Mouse (Mus musculus) v-Abl transformed pro-B cells (cell line): ENCODE results near the gene Gm10912.
"Not testable (repeated sequence)": the region's sequence is repeated elsewhere in the genome, so short reads cannot be mapped to it uniquely, and the experiment has no call there.

Source experiments
- in situ Hi-C, 2 experiments: fragments of 400-800 bp; cut with MboI; formaldehyde crosslinking; loops; one replicate each; pipeline ENCODE4 v1.15.1; 2025; ENCODE audit not compliant: unreplicated experiment in 2 of 2

The Gm10912 gene

DNA sequence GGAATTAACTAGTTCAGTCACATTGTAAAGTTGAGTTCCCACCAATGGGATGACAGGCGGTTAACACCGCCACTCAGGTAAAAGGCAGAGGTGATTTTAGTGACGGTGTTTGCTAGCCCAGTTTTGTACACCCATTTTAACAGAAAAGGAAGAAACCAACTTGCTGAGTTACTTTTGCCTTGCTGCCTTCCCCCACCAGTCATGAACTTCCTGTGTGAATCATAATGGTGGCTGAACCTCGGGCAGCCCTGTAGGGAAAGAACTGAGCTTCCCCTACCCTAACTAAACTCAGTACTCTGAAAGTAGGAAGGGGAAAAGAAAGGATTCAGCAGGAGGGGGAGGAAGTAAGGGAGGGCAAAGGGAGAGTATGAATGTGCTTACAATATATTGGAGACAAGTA, 44.4 kb downstream of the Gm10912 start:
- in situ Hi-C loops: no loop called here

DNA sequence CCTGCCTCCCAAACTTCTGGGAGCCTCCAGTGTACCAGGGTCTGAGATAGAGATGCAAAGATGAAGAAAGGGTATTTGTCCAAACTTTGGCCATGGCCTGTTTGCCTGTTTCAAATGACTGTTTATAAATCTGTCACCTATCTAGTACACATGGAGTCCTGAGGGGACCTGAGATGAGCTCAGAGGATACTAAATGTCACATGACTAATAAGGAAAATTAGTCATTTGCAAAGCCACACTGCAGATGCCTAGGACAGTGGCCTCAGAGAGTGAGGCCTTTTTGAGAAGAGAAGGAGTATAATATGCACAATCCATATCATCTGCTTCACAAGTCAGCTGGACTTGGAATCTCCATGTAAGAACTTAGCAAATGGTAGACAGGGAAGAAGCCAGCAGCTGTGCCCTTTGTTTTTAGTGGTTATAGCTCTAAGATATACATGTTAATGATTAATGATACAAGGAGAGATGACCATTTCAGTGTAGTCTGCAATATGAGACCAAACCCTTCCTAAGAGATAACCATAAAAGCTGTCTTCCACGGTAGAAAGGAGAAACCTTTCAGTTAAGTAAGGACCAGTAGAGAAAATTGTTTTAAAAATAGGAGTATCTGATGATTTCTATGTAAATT, 45.7 kb downstream of the Gm10912 start:
- in situ Hi-C loops: not testable (repeated sequence)

DNA sequence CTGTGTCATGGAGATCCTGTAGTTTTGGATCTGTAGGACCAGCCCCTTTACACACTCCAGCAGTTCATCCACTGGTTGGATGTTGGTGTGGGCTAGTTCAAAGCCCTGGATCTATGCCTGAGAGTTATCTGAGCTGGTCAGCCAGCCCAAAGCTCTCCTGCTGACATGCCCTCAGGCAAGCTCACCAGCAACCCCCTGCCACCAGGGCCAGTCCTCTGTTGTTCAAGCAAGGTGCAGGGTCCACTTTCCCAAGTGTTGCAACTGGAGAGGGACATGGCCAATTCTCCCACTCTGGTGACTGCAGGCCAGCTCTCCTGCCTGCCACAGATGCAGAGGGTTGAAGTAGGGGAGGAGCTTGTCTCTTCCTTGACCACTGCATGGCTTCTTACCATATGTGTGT, 47.9 kb downstream of the Gm10912 start:
- in situ Hi-C loops: not testable (repeated sequence)

DNA sequence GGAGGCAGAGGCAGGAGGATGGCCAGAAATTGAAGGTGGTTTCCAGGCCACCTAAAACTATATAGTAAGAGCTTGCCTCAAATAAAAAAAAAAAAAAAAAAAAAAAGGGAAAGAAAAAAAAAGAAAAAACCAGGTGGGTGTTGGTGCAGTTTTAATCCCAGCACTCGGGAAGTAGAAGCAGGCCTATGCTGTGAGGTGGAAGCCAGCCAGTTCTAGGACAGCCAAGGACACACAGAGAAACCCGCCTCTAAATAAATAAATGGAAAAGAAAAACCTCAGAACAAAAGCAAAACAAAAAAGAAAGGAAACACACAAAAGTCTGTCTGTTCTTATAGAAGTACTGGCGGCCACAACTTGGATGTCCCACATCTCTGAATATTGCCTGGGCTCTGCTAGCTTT, 49.3 kb downstream of the Gm10912 start:
- in situ Hi-C loops: no loop called here
